Mouse (Mus musculus) erythroblast, embryonic 14.5 days (primary cell): ENCODE measurements at regions not wholly inside any gene's neighbourhood (a gene's known extent, or its start where the extent isn't known, plus 50 kb on each side); places are given as distances from the start of the nearest gene placed in this dataset.

Source experiments
- GATA1 ChIP-seq: IDR thresholded peaks from 2 replicates; pipeline ENCODE4 v1.6.1; 2012; ENCODE audit warnings: low read length, inconsistent platforms, mixed read lengths
- TAL1 ChIP-seq: IDR thresholded peaks from 3 replicates; pipeline ENCODE4 v1.6.1; 2012; ENCODE audit warnings: low read length, inconsistent platforms, mixed read lengths

DNA sequence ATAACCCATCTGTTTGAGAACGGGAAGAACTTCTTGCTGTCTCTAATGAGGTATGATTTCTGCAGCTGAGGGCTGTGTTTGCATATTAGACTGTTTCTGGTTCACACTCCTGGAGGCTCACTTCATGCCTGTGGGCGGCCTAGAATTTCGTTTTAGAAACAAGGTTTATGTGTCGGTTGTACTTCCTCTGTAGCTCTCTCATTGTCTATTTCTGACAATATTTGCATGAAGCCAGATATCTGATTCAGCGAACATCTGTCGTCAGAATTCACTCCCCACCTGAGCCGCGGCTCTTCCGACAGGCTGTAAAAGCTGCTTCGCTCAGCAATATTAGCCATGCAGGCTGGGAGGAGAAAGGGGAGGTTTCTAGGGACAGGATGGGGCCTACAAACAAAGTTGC is 233.4 kb downstream of the Adra2a start:
- TF ChIP-seq GATA1, result no peak
- no peak for TF ChIP-seq TAL1
